Mouse (Mus musculus): ENCODE measurements around the gene Exph5. TPM values are rescaled to one million over a fixed set of nuclear protein-coding genes. Genes with fewer than 3 reads are reported as not detected.

The Exph5 gene
- total RNA-seq, 1 experiment from 2014 or later = 1.4 TPM

DNA sequence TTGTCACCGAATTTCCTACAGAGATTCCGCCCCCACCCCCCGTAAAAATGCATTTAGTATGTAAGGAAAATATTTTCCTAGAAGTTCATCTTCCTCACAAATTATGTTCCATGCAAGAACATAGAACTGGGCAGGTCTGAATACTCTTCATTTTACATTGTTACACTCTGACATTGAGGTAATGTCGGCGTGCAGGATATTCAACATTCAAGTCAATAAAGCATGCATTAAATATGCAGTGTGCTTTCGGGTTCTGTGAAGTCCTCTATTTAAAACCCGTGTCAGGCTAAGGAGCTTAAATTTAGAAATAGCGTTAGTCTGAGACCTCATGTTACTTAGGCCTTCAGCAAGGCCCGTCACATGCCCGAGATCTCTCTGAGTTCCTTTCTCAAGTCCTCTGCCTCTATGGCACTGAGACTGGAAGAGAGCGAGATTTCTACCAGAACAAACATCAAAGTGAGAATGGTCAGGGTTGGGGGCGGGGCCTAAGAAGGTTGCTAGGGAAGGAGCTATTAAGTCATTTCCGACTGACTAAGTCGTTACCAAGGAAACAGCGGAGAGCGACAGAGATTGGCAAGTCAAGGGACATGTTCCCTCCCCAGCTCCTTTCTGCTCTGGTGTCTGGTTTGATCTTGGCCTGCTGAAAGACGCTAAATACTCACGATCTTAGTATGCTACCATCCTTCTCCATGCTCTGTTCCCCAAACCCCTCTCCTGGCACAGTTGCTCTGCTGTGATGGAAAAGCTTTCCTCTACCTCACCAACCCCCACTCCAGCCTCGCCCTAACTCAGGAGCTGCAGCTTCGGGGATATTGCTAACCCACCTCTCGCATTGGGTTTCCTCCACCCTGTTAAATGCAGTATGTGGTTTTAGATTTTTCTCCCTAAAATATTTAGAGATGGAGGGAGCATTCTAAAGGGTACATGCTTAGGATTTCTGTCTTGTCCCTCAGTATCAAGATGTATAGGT is 103.6 kb downstream of the Exph5 start:
- peak; percentile 93 for DNase-seq

DNA sequence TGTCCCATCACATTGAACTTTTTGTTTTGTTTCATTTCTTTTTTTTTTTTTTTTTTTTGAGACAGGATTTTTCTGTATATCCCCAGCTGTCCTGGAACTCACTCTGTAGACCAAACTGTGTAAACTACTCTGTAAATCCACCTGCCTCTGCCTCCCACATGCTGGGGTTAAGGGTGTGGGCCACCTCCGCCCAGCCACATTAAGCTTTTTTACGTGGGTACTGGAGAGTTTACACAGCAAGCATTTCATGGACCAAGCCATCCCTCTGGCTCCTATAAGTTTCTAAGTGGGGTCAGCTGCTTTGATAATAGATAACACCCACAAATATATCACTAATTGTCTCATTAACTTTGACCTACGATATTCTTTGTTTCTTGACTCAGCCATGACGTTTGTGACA is 107.1 kb downstream of the Exph5 start:
- DNase-seq = no peak

DNA sequence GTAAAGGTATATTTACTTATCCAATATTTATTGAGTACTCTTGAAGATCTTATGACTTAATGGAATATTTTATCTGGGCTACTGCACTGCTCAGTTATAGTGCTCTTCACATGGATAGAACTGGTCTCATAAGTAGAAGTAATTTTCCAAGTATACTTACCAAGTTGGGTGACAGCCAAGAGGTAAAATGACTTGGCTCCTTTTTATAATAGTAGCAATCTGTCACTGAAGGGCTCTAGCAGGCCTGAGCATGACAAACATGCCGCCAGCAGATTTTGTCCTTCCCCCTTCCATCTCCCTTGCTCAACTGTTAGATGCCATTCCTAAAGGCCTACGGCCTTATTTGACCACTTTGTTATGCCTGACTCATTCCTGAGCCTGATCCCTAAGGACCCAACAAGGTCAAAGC is 107.5 kb downstream of the Exph5 start:
- peak; percentile 44 for DNase-seq

DNA sequence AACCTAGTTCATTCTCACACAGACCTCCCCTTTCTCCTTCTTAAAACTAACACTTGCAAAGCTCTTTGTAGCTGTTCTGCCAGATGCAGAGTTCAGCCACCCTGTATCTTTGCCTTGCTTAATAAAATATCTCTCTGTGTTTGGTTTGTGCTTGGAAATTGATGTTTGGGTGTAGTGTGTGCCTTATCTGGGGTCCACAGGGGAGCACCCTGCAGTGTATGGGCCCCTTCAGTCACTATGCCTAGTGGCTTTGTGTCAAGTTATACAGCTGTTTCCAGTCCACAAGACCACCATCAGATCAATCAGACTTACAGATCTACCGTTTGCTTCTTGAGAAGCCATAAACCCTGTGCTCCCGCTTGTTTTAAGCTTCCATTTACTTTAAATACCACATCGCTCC is 108.0 kb downstream of the Exph5 start:
- no peak for DNase-seq

DNA sequence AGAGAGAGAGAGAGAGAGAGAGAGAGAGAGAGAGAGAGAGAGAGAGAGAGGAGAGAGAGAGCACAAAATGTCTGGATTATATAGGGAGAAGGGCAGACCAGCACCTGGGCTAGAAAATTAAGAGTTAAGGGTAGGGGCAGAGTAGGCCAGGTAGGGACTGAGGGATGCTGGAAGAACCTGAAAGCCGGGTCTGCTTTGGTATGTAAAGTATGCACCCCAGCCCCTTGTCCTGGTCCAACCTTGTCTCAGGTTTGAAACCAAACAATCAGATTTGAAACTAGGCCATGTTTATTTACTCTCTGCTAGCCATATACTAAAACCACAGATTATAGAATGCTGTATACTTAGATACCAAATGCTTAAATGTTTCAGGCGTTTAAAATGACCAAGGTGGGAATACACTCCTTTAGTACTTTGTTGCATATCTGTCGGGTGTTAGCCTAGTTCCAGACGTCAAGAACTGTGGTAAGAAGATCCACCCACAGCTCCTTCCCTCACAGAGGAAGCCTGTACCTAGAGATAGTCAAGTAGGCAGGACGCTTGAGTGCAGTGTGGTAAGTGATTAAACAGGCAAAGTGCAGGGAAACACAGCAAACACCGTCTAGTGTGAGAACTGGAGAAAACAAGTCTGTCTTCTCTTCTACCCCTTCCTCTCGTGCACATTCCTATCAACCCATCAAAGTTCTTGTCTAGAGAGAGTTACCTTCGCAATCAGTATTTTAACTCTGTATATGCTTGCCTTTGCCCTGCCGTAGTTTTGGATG is 120.8 kb downstream of the Exph5 start:
- no peak for DNase-seq

DNA sequence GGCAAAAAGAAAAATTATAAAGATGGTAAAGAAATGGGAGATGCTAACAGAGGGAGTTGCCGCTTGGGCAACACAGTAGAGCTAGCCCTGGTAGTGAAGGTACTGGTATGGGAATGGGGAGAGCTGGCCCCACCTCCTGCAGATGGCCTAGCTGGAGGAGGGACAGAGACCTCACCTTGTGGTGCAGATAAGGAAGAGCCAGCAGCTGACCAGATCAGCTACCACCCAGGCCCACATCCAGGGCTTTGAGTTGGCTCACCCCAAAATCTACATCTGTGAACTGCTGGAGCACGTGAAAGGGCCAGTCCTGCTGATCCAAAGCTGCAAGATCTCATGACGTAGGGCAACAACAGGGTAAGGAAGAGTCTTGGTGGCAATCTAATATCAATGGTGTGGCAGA is 125.3 kb downstream of the Exph5 start:
- DNase-seq = no peak

Small RNA genes lying within 50 kb of the gene (microRNA-seq; reads per million reads assigned to microRNA genes)
- 0 reads per million in 2 experiments for gene Mir130c

Other genes starting within 250 kb of the Exph5 start
- 20.2 and 22.9 TPM in 2 replicates for gene Ddx10, start 53.6 kb upstream of the Exph5 start, total RNA-seq (2021)
- gene Kdelc2, start 82.4 kb downstream of the Exph5 start, total RNA-seq (2021) = 12.1 and 12.4 TPM in 2 replicates
- 0.44 and 0.98 TPM in 2 replicates for gene 4930550C14Rik, start 100.7 kb downstream of the Exph5 start, total RNA-seq (2021)
- 13.7 and 17.3 TPM in 2 replicates for gene Atm, start 235.1 kb downstream of the Exph5 start, total RNA-seq (2021)
- 12.7 and 13.1 TPM in 2 replicates for gene Npat, start 235.4 kb downstream of the Exph5 start, total RNA-seq (2021)